Mouse (Mus musculus) layer of hippocampus, adult 9-11 months (tissue): ENCODE data around the gene Ccdc177.

ENCODE experiments used
- DNase-seq: peaks from one replicate; pipeline ENCODE4 v3.0.0; 2022

Ccdc177 gene

DNA sequence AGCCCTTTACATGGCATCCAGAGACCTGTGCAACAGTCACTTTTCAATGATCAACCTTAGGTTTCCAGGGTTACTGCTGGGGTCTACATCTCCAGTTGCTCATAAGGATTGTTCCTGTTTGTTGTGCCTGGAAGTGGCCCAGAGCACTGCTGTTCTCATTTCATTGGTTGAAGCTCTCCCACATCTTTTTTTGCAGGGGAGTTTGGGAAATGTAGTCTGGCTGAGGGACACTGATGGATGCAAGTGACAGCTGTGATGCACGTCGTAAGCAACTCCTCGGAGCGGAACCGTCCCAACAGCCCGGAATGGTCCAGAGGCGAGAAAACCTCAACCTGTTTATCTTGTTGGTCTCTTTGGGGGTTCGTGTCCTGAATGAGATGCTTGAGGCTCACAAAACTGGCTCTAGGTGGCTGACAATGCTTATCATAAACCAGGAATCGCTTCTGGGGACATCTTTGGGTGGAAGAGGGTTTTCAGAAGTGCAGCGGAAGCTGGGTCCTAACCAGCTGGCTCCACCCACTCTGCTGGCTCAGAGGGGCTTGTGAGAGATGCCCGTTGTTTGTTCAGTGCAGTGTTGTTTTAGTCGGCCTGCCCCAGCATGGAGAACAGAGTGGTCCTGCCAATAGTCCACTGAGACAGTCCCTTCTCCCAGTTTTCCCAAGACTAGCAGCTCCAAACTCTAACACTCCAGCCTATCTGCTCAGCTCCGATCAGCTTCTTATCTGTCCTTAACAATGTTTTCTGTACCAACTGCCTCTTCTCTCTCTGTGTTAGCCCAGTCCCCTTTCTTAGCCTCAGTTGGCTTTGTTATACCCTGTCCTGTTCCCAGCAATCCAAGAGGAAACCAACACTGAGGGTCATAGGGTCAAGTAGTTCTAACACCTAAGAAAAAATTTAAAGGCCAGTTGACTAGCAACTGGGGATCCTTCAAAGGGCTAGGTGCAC, 25.7 kb downstream of the Ccdc177 start:
- DNase-seq, result no peak

DNA sequence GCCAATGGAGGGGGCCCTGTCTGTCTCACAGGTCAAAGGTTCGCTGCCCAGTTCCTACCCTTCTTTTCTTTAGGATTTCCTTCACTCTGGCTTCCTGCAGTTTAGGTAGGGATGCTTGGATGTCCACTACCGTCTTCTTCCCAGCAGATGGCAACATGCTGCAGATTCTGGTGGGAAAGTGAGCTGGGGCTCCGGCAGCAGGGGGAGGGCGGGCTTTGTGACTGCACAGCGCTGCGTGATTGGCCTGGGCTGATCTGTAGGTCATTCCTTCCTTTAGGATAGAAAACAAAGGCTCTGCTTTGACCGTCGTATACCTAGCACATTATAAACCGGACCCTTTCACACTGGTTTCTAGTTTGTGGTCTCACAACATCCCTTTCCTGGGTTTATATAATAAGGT, 29.9 kb downstream of the Ccdc177 start:
- peak; percentile 64 for DNase-seq

DNA sequence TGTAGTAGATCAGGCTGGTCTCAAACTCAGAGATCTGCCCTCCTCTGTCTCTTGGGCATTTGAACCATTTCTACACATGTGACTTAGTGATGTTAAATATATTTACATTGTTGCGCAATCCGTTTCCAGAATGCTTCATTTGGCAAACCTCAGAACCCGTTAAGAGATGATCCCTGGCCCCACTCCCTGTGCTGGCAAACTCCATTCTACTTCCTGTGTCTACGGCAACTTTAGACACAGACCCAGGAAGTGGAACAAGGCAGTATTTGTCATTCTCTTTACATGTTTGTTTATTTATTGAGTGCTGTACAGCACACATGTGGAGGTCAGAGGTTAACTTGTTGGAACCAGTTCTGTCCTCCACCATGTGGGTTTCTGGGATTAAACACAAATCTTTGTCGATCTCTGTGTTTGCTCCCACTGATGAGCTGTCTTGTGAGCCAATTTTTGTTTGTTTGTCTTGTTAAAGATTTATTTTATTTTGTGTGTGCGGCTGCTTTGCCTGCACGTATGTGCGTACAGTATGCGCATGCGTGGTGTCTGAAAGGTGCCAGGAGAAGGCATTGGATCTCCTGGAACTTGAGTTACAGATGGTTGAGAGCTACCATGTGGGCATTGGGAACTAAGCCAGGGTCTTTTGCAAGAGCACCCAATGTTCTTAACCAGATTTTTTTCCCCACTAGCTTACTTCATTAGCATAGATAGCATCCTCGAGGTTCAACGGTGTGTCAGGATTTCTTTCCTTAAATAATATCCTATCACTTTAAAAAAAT, 30.5 kb downstream of the Ccdc177 start:
- peak; percentile 75 for DNase-seq

DNA sequence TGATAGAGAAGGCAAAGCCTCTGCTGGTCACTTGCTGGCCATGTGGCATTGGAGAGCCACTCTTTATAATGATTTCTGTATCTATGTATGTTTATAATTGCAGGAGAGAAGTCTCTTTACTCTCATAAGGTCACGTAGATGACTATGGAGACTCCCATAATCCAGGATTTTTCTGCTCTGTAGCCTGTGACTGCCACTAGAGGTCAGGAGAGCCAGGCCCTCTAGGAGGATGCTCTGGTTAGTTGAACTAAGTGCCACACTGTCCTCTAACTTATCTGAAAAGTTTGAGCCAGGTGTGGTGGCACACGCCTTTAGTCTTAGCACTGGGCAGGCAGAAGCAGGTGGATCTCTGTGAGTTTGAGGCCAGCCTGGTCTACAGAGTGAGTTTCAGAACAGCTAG, 31.7 kb downstream of the Ccdc177 start:
- DNase-seq, result no peak

DNA sequence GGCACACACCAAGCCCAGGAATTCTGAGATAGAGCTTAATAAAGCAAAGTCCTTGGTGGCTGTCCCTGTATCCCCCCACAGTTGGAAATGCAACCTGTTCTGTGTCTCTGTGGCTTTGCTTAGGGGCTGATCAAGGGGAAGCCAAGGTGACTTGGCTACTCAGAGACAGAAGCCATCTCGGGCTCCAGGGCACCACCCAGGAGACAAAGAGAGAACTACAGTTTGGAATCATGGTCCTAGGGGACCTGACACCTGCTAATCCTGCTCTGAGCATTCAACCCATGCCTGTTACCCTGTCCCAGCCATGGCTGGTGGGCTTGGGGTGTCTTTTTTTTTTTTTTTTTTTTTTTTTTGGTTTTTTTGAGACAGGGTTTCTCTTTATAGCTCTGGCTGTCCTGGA, 32.3 kb downstream of the Ccdc177 start:
- DNase-seq, result no peak

DNA sequence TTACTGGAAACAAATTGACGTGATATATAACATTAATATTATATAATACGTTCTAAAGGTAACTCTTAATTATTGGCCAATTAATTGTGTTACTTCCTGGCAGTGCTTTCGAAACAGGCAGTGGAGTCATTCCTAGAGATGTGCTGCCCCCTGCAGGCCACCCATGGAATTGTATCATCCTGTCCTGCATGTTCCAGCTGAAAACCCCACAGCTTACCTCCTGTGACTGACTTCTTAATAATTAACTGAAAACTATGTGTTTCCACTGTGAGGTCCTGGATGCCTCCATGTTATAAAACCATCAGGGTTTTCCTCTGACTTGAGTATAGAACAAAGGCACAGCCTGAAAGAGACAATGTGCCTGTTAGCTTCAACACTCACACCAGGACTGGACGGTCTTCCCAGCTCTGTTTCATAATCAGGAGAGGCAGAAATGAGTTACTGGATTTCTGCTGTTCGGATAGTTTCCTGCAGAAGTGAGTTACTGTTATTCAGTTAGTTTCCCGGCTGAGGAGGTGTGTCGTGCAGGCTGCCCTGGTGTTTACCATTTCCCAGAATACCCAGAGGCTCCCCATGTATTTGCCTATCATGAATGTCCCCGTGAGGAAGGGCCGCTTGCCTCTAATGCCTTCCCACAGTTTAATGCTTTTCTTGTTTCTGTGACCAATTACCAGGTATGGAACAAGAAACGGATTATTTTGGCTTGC, 35.5 kb downstream of the Ccdc177 start:
- DNase-seq, result peak; percentile 71

DNA sequence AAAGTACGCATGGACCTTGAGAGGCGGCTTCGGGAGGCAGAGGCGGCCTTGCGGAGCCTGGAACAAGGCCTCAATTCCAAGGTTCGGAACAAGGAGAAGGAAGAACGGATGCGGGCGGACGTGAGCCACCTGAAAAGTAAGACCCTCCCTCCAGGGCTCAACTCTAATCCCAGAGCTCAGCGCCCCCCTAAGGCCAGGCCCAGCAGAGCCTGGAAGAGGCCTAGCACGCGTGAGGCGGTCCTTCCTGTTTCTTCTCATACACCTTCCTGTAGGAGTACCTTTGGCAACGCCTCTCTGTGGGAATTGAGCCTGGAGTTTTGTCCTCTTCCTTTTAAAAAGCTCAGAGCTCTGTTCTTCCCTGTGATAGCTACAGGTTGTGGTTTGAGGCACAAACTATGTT, 39.0 kb downstream of the Ccdc177 start:
- no peak for DNase-seq

DNA sequence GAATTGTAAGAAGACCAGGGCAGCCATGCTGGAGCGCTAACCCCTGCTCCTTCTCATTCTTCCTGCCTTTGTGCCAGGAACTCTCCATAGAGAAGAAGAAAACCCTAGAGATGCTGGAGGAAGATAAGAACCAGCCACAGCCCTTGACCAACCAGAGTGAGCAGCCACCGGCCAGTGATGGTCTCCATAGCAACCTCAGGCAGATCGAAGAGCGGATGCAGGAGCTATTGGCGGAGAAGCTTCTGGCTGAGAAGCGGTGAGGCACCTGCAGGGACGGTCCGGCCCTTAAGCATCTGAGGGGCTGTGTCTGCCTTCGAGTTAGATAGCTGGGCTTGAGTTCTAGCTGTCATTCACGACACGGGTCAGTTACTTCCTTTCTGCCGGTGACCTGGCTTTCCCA, 40.0 kb downstream of the Ccdc177 start:
- DNase-seq, result no peak

DNA sequence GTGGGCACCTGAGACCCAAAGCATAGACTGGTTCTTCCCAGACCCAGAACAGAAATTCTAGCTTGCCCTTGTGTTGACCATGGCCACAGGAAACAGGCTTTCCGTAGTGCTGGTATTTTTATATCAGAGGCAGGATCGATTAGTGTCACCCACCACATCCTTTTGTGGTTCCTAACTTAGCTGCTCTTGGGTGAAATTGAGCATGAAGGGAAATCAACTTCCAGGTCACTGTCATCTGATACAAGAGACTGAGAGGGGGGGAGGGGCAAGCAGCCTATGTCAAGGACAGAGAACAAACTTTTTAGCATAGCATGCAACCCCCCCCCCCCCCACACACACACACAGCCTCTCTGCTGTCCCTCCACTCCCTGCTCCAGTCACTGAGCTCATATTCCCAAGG, 41.3 kb downstream of the Ccdc177 start:
- no peak for DNase-seq

DNA sequence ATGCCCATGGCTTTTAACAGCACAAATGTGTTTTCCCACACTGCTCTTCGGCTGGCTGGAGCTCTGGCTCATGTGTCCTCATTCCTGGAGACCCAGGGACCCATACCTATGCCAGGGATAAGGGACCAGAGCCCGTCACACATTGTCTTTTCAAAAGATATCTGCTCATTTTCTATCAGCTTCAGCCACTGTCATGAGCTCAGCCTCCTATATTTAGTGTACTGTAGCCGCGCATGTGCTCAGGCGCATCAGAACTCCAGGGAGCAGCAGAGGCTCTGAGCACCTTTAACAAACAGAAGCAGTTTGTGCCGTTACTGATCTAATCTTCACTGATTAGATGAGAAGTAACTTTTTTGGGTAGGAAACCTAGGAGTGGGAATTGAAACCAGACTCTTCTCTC, 44.6 kb downstream of the Ccdc177 start:
- DNase-seq, result no peak

DNA sequence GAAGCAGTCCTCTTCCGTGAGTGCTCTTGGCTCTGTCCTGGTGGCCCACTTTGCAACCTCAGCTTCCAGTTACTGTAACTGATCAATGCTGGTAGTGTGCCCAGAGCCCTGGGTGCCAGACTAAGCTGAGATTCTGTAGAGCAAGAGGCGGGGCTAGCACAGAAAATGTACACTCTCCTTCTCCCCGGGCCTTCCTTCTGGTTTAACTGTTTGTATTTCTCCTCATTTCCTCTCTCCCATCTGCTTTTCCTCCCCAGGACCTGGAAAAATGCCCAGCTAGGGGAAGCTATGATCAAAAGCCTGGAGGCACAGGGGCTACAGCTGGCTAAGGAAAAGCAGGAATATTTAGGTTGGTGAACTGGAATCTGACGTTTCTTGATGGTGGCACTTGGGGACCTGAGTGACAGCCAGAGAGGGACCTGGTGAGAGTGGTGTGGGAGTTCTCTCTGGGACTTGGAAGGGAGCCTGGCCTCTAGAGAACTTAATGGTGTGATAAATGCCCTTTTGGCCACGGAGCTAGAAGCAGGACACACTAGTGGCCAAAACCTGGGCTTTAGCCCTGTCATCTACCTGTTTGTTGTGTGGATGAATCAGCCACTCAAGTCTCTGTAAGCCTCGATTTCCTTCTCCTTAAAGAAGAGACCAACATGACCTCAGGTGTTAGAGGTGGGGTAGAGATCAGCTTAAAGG, 53.4 kb downstream of the Ccdc177 start:
- DNase-seq, result no peak

DNA sequence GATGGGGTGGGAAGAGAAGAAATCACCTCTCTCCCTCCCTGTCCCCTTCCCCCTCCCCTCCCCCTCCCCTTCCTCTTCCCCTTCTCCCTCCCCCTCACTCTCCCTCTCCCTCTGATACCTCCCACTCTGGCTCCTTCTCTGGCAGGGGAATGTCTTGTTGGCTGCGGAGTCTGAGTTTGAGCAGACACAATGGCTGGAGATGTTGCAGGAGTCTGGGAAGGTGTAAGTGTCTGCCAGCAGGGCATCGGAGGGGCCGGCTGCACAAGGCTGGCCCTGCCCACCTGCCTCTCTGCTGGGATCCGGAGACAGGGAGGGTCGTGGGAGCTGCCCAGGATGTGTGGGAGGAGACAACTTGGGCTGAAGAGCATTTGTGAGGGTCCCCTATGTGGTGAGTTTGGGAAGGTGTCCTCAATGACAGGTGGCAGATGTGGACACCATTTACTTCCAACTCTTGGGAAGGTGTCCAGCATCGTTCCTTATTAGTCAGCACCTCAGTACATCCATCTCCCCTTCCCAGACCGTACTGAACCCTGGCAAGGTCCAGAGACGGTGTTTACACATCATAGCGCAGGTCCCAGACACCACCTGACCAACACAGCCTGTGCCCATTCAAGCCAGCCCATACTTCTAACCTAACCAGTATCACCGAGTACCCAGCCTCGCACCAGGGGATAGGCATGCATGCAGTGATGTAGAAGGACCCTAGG, 54.1 kb downstream of the Ccdc177 start:
- no peak for DNase-seq
